Mouse (Mus musculus) small intestine, adult 2 months (tissue): Measurements from ENCODE around the gene Naa35. TPM values are rescaled to one million over a fixed set of nuclear protein-coding genes. Genes with fewer than 3 reads are reported as not detected.

Source experiments
- H3K27ac ChIP-seq: fragments of 200-500 bp; 2 replicates; pipeline ENCODE4 v1.5.1; 2012; ENCODE audit warnings: low read depth, low read length, control low read depth, inconsistent platforms; ENCODE audit not compliant: insufficient read depth
- H3K27me3 ChIP-seq: fragments of 200-500 bp; 2 replicates; pipeline ENCODE4 v1.6.1; 2012; ENCODE audit warnings: mild to moderate bottlenecking, moderate library complexity, low read length, inconsistent platforms; ENCODE audit not compliant: control insufficient read depth, insufficient read depth
- H3K36me3 ChIP-seq: fragments of 200-500 bp; 2 replicates; pipeline ENCODE4 v1.6.1; 2012; ENCODE audit warnings: mild to moderate bottlenecking, low read length, control low read depth, inconsistent platforms; ENCODE audit not compliant: control insufficient read depth, insufficient read depth
- H3K4me1 ChIP-seq: fragments of 200-500 bp; 2 replicates; pipeline ENCODE4 v1.6.1; 2012; ENCODE audit warnings: low read length, inconsistent platforms, mixed read lengths; ENCODE audit not compliant: control insufficient read depth, insufficient read depth, insufficient read length
- H3K4me3 ChIP-seq: fragments of 200-500 bp; 2 replicates; pipeline ENCODE4 v1.5.1; 2012; ENCODE audit warnings: low read depth, mild to moderate bottlenecking, control low read depth, inconsistent platforms, low read length, moderate library complexity
- CTCF ChIP-seq: fragments of 200-500 bp; IDR thresholded peaks from 2 replicates; pipeline ENCODE4 v1.5.1; 2012; ENCODE audit warnings: low read depth, mild to moderate bottlenecking, control low read depth, inconsistent platforms, low read length, moderate library complexity, mixed read lengths; ENCODE audit not compliant: insufficient replicate concordance, insufficient read length; ENCODE audit errors: extremely low read depth
- POLR2A ChIP-seq: fragments of 200-500 bp; IDR thresholded peaks from 2 replicates; pipeline ENCODE4 v1.6.1; 2012; ENCODE audit warnings: low read depth, mild to moderate bottlenecking, control low read depth, inconsistent platforms, low read length, moderate library complexity
- WGBS: fragments of 180-500 bp; shearing (Covaris S2); methylation state at CpG from one replicate; pipeline ENCODE4 v1.1.7; 2018; 5-methylcytosine and 5-hydroxymethylcytosine counted together
- polyA plus RNA-seq: library from polyadenylated mRNA; depleted of rRNA; stranded (reverse); fragments of >200 nt; gene quantifications from 2 replicates; pipeline ENCODE4 v1.2.3, GENCODE M21; 2012

Naa35 gene
- polyA plus RNA-seq, 1 experiment = 31.3 TPM

DNA sequence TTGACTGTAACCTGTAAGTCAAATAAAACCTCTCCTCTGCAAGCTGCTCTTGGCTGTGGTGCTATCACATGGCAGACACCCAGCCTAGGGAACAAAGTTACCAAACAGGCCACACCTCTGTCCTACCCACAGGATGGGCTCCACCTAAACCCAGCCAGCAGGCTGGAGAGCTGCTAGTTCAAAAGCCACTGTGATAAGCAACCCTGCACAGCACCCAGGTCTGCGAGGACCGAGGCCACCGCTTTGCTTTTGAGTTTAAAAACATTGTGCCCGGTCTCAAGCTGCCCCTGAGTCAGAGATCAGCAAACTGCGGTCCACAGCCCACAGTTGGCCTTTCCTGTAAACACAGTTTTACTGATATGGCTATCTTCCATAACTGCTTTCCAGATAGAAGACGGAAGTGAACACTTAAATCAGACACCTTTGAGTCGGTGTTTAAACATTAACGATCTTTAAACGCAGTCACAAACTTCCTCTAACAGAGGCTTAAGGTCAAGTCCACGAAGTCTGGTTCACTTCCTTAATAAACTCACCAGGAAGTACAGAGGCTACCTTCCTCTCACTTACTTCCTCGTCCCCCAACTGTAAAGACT, 83.5 kb downstream of the Naa35 start:
- 5% methylated on average over 11 of the region's 11 CpGs for WGBS

DNA sequence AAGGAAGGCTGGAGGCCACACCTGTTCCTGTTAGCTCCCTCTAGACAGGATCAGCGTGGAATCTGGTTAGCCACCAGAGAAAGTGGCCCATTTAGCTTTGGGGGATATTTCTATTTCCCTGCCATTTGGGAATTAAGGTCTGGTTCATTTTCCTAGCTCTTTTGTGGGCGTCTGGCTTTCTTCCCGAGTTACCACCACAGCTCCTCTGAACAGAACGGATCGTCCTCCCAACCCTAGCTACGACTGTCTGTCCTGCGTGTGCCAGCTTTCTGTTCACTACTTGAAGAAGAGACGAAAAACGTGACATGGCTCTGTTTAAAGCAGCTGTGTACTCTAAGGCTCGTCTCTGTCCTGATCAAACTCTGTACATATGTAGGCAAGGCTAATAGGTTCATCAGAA, 84.9 kb downstream of the Naa35 start:
- no peak overlapping the region for H3K4me3 ChIP-seq
- H3K36me3 ChIP-seq = peaks cover 6% of the 10 kb centered on the region
- TF ChIP-seq CTCF = no peak
- TF ChIP-seq POLR2A = no peak
- WGBS = 92% methylated on average over 10 of the region's 10 CpGs
- H3K27ac ChIP-seq = peak overlapping the region; percentile 98
- peaks cover 13% of the 10 kb centered on the region; the same call in 1 of the 2 replicates for H3K4me1 ChIP-seq
- no peaks in the 10 kb centered on the region for H3K27me3 ChIP-seq

More for the DNA sequence above, 83.5 kb downstream of the Naa35 start:
- Histone ChIP-seq H3K36me3 (peaks cover 19% of the 10 kb centered on the region), H3K27me3 (no peaks in the 10 kb centered on the region), H3K4me1 (peaks cover 10% of the 10 kb centered on the region; the same call in 1 of the 2 replicates), H3K4me3 (peak overlapping the region; percentile 49), H3K27ac (peak overlapping the region; percentile 98)
- no peak for TF ChIP-seq CTCF
- 0 out of 2 replicates have a peak, but pooled peaks have one; percentile 54 for TF ChIP-seq POLR2A

DNA sequence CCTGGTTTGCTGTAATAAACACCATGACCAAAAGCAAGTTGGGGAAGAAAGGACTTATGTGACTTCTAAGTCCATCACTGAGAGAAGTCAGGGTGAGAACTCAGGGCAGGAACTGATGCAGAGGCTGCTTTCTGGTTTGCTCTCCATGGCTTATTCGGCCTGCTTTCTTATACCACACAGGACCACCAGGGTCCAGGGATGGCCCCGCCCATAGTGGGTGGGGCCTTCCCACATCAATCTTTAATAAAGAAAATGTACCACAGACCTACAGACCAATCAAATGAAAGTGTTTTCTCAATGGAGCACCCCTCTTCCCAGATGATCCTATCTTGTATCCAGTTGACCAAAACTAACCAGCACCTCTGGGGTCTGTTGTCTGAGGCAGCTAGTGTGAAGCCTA, 86.5 kb downstream of the Naa35 start:
- TF ChIP-seq CTCF (no peak), POLR2A (no peak)
- peaks cover 10% of the 10 kb centered on the region; the same call in 1 of the 2 replicates for H3K4me1 ChIP-seq
- peaks cover under 1% of the 10 kb centered on the region for H3K36me3 ChIP-seq
- WGBS = 77% methylated on average over 2 of the region's 2 CpGs
- H3K27ac ChIP-seq = no peak overlapping the region
- H3K27me3 ChIP-seq = no peaks in the 10 kb centered on the region
- H3K4me3 ChIP-seq = no peak overlapping the region

DNA sequence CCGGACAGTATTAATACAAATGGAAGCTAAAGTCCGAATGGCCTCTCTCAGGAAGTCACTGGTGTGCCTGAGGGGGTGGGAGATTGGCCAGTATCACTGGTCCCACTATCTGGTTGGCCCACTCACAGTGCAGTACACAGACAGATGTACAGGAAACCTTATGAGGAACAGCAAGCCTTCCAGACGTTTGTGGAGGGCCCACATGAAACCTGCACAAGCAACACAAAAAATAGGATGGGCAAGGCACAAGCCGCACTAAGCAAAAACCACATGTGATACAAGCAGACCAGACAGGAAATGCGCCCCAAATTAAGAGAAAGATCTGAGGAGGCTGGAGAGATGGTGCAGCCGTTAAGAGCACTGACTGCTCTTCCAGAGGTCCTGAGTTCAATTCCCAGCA, 87.2 kb downstream of the Naa35 start:
- no peaks in the 10 kb centered on the region; the same call in 1 of the 2 replicates for H3K36me3 ChIP-seq
- TF ChIP-seq CTCF (no peak), POLR2A (no peak)
- no peak overlapping the region for H3K27ac ChIP-seq
- H3K4me1 ChIP-seq = peaks cover 10% of the 10 kb centered on the region; the same call in 1 of the 2 replicates
- WGBS = 46% methylated on average over 6 of the region's 6 CpGs
- no peaks in the 10 kb centered on the region for H3K27me3 ChIP-seq
- no peak overlapping the region for H3K4me3 ChIP-seq

DNA sequence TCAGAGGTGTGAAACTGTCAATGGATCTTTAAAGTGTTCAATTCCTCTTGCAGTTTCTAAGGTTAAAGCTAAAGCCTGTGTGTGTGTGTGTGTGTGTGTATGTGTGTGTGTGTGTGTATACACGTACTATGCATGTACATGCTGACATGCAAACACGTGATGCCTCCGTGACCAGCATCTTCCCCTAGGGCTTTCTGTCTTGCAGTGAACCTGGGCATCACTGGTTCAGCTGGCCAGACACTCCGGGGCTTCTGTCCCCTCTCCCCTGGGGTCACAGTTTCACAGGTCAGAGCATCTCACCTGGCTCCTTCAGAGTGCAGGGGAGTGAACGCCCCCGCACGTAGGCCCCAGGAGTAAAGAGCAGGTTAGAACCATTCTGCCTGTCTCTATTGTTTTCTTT, 88.5 kb downstream of the Naa35 start:
- 41% methylated on average over 7 of the region's 7 CpGs for WGBS
- Histone ChIP-seq H3K27ac (no peak overlapping the region; the same call in 1 of the 2 replicates), H3K4me3 (peak overlapping the region; percentile 39), H3K36me3 (no peaks in the 10 kb centered on the region; the same call in 1 of the 2 replicates), H3K4me1 (peaks cover 8% of the 10 kb centered on the region; the same call in 1 of the 2 replicates), H3K27me3 (no peaks in the 10 kb centered on the region)
- TF ChIP-seq CTCF (no peak), POLR2A (no peak)

DNA sequence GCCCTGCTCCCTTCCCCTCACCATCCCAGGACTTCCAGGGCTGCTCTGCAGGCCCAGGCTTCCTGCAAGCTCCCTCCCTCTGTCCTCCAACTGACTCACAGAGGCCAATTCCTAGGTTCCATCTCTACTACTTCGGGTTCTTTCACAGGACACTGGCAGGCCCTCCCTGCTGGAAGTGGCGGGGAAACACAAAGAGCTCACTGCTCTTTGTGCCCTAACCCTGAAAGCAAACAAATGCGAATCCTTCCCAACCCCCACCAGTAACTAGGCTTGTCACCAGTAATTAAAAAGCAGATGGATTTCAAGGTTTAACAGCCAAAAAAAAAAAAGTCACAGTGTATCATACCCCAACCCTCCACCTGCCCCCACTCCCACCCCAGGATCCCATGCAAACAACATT, 89.2 kb downstream of the Naa35 start:
- peak overlapping the region; percentile 57 for H3K4me3 ChIP-seq
- H3K36me3 ChIP-seq = no peaks in the 10 kb centered on the region; the same call in 1 of the 2 replicates
- H3K27ac ChIP-seq = peak overlapping the region; percentile 25; the same call in 1 of the 2 replicates
- no peaks in the 10 kb centered on the region for H3K27me3 ChIP-seq
- 27% methylated on average over 3 of the region's 3 CpGs for WGBS
- no peak for TF ChIP-seq POLR2A
- TF ChIP-seq CTCF = no peak
- H3K4me1 ChIP-seq = peaks cover 8% of the 10 kb centered on the region; the same call in 1 of the 2 replicates

DNA sequence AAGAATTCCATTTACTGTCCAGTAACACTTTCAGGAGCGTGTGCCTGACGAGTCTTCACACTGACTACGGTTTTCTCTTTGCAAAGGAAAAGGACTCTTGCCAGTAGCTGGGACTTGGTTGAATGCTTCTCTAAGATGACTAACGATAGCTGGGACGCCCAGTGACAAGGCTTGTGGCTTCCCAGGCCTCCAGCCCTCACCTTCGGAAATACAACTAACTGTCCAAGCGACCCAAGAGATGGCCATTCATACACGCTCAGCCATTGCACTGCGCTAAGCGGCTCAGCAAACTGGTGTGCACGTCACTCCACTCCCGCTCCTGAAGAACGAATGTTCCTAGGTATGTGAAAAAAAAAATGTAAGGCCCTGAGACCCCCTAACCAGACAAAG, 89.7 kb downstream of the Naa35 start:
- H3K4me3 ChIP-seq = peak overlapping the region; percentile 95
- H3K27ac ChIP-seq = peak overlapping the region; percentile 30
- no peaks in the 10 kb centered on the region; the same call in 1 of the 2 replicates for H3K36me3 ChIP-seq
- H3K27me3 ChIP-seq = no peaks in the 10 kb centered on the region
- TF ChIP-seq POLR2A (no peak), CTCF (no peak)
- H3K4me1 ChIP-seq = peaks cover 8% of the 10 kb centered on the region; the same call in 1 of the 2 replicates
- WGBS = 3% methylated on average over 13 of the region's 13 CpGs
